Mouse (Mus musculus) urinary bladder, postnatal 25 days (tissue): ENCODE measurements around the gene Camta1.

Source experiments
- DNase-seq: peaks from one replicate; pipeline ENCODE4 v3.0.0; 2022; ENCODE audit warnings: low spot score

Gene Camta1

DNA sequence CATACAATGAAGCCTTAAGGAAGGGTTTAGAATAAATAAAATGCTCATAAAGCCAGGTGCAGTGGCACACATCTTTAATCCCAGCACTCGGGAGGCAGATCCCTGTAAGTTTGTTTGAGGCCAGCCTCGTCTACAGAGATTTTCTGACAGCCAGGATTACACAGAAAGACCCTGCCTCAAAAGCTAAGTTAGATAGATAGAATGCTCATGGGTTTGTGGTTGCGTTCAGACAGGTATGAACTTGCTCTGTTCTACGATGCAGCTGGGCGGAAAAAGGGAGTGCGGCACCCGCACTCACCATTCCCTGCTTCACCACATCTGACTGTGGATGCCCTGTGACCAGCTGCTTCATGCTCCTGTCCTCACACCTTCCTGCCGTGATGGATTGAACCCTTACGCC, 882.2 kb downstream of the Camta1 start:
- DNase-seq: no peak

- no peak for DNase-seq
Observed at GRCm38 (mm10) chr4:150978156-150978910, 883.3 kb downstream of the Camta1 start.

DNA sequence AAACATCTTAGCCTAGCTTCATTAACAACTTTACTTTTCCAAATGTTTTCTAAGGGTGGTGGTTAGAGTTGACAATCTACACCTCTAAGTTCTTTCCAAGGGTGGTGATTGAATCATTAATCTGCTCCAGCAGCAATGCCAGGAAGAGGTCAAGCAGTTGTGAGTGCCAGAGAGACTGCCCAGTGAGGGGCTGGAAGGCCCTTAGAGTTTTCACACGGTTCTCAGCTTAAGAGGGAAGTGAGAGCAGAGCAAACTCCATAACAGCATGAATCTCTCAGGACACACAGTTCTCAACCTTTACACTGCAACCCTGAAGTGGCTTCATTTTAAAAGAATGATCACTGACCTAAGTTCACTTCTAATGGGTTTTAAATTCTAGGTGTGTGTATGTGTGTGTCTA, 886.5 kb downstream of the Camta1 start:
- DNase-seq: no peak

DNA sequence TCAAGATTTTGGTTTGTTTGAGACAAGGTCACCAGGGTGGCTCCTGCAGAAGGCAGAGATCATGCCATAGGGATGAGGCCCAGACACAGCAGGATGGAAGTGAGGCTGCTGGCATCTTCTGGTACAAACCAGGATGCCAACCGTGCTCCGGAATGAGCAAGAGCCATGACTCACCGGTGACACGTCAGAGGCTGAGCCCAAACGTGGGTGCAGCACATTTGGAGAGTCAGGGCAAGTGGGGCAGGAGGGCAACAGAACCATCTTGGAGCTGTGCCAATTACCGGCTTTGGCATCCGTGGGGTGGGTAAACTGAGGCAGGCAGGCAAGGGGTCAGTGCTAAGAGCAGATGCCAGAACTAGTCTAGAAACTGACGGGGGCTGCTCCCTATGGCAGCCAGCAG, 888.4 kb downstream of the Camta1 start:
- DNase-seq: no peak

GRCm38 (mm10) chr4:150968956-150969355, 892.7 kb downstream of the Camta1 start:
- DNase-seq: no peak

DNA sequence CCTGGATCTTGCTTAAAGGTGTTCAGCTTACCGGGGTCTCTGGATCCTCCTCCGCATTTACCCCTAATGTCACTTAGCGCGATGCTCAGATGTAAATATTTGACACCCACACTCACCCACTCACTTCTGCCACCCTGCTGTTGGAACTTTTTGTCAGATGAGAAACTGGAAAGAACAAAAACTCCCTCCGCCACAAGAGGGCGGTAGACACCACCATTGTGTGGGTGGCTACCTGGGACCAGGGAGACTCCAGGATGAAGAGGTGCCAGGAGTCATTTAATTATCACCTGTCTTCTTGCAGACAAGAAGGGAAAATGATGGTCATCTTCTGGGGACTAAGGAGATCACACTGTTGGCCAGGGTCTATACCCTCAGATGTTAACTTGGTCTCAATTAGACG, 895.1 kb downstream of the Camta1 start:
- peak; percentile 67 for DNase-seq

GRCm38 (mm10) chr4:150965555-150965951, 896.1 kb downstream of the Camta1 start:
- no peak for DNase-seq

DNA sequence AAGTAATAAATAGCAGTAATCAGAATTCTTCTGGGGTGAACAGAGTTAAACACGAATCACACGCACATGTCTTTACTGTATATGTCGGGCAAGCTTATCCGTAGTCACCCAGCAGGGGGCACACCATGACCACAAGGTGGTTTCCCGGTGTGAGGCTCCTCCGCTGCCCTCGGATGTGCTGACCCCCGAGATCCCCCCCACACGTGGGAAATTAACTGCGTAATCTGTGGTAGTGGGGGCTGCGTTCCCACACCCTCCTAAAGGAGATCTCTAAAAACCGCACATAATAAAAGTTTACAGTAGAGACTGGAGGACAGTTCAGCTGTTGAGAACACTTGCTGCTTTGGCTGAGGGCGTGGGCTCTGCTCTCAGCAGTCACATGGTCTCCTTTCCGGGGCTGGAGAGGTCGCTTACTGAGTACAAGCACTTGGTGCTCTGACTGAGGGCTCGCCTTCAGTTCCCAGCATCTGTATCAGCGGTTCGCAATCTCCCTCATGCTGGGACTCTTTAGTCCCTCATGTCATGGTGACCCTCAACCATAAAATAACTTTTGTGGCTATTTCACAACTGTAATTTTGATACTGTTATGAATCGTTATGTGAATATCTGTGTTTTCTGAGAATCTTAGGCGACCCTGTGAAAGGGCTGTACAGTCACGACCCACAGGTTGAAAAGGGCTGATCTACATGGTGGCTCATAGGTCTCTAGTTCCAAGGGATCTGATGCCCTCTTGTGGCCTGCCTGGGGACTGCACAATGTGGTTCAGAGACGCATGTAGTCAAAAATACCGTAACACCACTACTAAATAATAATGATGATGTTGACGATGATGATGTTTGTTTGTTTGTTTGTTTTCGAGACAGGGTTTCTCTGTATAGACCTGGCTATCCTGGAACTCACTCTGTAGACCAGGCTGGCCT, 896.8 kb downstream of the Camta1 start:
- DNase-seq: peak; percentile 88

DNA sequence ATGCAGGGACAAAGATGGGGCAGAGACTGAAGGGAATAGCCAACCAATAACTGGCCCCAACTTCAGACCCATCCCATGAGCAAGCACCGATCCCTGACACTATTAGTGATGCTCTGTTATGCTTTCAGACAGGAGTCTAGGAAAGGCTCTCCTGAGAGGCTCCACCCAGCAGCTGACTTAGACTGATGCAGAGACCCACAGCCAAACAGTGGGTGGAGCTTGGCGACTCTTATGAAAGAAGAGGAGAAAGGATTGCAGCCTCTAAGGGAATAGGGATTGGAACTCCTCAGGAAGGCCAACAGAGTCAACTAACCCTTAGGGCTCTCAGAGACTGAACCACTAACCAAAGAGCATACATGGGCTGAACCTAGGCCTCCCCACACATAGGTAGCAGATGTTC, 898.0 kb downstream of the Camta1 start:
- DNase-seq: no peak

- no peak for DNase-seq
Observed at GRCm38 (mm10) chr4:150962231-150962630, 899.4 kb downstream of the Camta1 start.

GRCm38 (mm10) chr4:150958536-150958935, 903.1 kb downstream of the Camta1 start:
- DNase-seq: no peak

GRCm38 (mm10) chr4:150957106-150957458, 904.6 kb downstream of the Camta1 start:
- no peak for DNase-seq

DNA sequence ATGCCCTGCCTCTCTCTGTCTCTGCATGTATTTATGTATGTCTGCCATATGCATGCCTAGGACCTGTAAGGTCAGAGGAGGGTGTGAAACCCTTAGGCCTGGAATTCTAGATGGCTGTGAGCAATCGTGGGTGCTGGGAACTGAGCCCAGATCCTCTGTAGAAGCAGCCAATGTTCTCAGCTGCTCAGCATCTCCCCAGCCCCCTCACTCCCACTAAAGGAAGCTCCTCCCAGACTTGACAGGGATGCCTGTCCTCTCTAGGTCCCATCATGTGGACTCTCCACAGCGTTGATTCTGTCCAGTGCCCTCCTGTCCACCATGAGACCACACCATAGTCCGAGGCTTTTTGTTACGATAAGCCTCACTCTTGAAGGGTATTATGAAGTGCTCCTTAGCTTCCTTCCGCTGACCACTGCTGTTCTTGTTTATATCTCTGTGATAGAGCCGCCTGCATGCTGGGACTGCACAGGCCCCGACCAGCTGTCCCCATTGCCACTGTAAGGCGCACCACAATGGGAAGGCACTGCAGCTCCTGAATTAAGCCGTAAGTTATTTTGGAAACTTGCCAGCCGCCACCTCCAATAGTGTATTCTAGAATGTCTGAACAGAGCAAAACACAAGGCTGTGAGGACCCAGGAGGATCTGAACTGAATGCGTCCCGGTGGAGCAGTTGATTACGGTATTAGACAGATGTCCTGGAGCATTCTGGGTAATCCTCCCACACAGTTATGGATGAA, 905.1 kb downstream of the Camta1 start:
- no peak for DNase-seq

DNA sequence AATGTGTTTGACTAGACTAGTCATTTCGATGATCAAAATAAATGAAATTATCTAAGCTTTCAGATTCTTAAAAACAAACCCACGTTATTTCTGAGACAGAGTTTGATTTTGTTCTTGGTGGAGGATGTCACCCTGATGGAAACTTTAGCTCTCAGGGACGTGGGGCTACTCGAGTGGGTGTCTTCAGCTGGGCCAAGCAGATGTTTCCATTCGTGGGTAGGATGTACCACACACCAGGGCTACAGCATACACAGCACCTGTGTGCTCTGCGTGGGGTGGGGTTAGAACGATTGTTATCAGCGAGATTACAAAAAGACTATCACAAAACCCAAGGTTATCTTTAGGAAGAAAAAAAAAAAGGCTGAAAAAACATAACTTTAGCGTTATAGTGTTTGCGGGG, 910.7 kb downstream of the Camta1 start:
- DNase-seq: no peak

GRCm38 (mm10) chr4:150944707-150945106, 917.0 kb downstream of the Camta1 start:
- no peak for DNase-seq

DNA sequence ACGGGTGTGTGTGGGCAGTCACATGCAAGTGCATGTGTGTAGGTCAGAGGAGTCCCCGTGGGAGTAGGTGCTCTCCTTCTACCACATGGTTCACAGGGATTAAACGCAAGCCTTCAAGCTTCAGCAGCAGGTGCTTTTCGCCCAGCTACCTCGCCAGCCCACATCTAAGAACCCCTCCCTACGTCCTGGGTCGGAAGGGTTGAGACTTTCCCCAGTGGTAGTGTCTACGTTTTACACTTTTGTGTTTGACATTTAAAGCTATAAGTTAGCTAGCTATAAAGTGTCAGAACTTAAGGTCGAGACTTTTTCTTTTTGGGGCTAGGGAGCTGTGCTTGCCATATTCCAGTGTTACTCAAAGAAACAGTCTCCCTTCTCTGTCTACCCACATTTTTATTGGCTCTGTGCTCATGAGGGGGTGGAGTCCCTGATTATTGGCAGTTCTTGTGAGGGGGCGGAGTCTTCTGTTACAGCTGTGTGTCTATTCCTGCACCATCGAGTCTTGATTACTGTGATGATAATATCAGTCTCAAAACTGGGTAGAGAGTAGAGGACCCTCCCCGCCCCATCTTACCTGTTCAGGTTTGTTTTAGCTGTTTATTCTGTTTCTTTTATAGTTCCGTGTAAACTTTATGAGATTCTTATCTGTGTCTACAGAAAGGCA, 921.6 kb downstream of the Camta1 start:
- DNase-seq: no peak

DNA sequence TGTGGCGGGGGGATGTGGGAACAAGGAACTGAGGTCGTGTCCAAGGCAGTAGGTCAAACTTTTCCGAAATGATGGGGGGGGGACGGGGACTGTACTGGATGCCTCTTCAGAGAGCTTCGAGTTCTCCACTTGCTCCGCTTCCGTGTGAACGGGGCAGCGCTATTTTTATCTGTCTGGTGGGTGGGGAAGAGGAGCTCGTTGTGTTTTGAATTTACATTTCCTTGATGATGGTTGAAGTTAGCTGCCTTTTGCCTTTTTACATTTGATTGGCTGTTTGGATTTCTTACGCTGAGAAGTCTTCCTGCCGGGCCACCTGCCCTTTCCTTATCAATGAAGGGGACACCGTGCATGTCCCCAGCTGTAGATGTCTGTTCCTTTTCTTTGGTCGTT, 923.6 kb downstream of the Camta1 start:
- no peak for DNase-seq

DNA sequence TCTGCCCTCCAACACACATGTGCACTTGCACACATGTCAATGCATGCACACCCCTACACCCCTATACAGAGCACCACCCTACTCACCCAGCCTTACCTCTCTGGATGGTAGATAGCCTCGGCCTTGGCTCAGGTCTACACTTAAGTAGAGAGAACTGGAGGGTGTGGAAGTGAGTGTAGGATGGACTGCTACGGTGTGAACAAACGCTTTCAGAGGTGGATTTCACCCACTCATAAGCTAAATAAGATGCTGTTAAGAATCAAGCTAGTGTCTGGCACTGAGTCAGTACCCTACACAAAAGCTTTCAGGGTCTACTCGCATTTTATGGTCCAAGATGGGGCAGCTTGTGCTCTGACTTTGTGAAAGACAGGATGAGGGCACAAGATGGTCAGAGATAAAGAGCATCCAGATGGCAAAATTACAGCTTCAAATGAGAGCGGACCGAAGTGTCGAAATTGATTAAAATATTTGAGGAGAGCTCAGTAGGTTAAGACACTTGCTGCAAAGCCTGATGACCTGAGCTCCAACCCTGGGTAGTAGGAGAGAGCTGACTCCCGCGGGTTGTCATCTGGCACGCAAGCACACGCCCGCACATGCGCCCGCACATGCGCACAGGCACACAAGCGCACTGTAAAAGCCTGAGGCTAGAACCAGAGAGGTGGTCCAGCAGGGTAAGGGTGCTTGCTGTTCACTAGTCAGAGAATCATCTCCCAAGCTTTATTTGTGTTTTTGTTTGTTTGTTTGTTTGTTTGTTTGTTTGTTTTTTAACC, 924.2 kb downstream of the Camta1 start:
- peak; percentile 25 for DNase-seq

- DNase-seq: no peak
Observed at GRCm38 (mm10) chr4:150933503-150933902, 928.2 kb downstream of the Camta1 start.

GRCm38 (mm10) chr4:150927789-150928188, 933.9 kb downstream of the Camta1 start:
- DNase-seq: no peak
